In genomic region chr13:95692201-95692600, GRCm38 (mm10) we compare ENCODE assay signal across 15 mouse cellular contexts. TPM values are rescaled to one million over a fixed set of nuclear protein-coding genes. Genes with fewer than 3 reads are reported as not detected.
A peak's percentile ranks its signal among the peaks of the same experiment; 100 is the strongest.
DNase-seq lines count a peak whose midpoint lies in the region.
"Had no signal": no experiment of that assay in that cellular context is flagged by ENCODE, and none has a peak within 500 bp of the region (broad histone marks: within the 10 kb centered on the region; RNA-seq: fewer than 3 reads in every experiment).

No protein-coding gene starts in this region.

- DNase-seq in frontal cortex, postnatal 36 days (ENCODE audit: low spot score in 2 of 2) = peak; percentile 21 to 36
- no peak for DNase-seq in frontal cortex, postnatal 14 days (ENCODE audit: low spot score in 2 of 2)
- DNase-seq in left cerebral cortex, postnatal 25 days (ENCODE audit: low spot score in 2 of 2) = peak; percentile 15 to 82
- DNase-seq in left cerebral cortex, postnatal 4 days = no peak
- peak; percentile 18 to 44 for DNase-seq in layer of hippocampus, adult 8-10 months (ENCODE audit: low spot score in 2 of 2)
- DNase-seq in right cerebral cortex, postnatal 14 days = peak; percentile 13
- no peak for DNase-seq in urinary bladder, postnatal 25 days (ENCODE audit: low spot score)
- no peak for DNase-seq in natural killer cell, adult 2 months (ENCODE audit: low spot score in 2 of 2)
- DNase-seq: adrenal gland, postnatal 14 days; cerebellum, adult 9-10 months; gastrocnemius, postnatal 25 days; lung, adult 2 months; lung, postnatal 36 days; retina, postnatal 1 day; thymus, postnatal 25 days had no signal

- intact Hi-C loops in left cerebral cortex, postnatal 25 days (cut with DNase I) = no loop called here
- intact Hi-C loops in left cerebral cortex, postnatal 4 days (cut with DNase I) = no loop called here

RNA-seq across cellular contexts. Expression of gene F2rl2, which starts 4.5 kb away (rescaled TPM):
- total RNA-seq in left cerebral cortex, postnatal 25 days (2021) = 1 to 10 TPM; 1.1 to 1.5 TPM
- under 1 TPM; 0.54 to 0.72 TPM for total RNA-seq in left cerebral cortex, postnatal 4 days (2021)
- total RNA-seq in layer of hippocampus, adult 8-10 months (2022) = under 1 TPM; 0.34 to 0.55 (median 0.49) TPM
- total RNA-seq: gastrocnemius, postnatal 25 days had no signal

Comparison
In these comparisons a context has a peak if more than half of its experiments do, and no peak if none do; other contexts are left out.
1. DNase-seq: peak in frontal cortex, postnatal 36 days (2 of 2), left cerebral cortex, postnatal 25 days (2 of 2), layer of hippocampus, adult 8-10 months (2 of 2) and right cerebral cortex, postnatal 14 days (single experiment); none in frontal cortex, postnatal 14 days (0 of 2), left cerebral cortex, postnatal 4 days (single experiment), urinary bladder, postnatal 25 days (single experiment) and natural killer cell, adult 2 months (0 of 2).